Mouse (Mus musculus) thymus, postnatal 14 days (tissue): ENCODE results near the gene Gid4.
"Not testable (repeated sequence)": the region's sequence is repeated elsewhere in the genome, so short reads cannot be mapped to it uniquely, and the experiment has no call there.

Experiments
- DNase-seq: peaks from one replicate; pipeline ENCODE4 v3.0.0; 2021

Gid4 gene

GRCm38 (mm10) chr11:60435133-60435532, 18.2 kb downstream of the Gid4 start:
- no peak for DNase-seq

- no peak for DNase-seq
These were observed 19.7 kb downstream of the Gid4 start for GRCm38 (mm10) chr11:60436618-60437017.

GRCm38 (mm10) chr11:60439621-60440020, 22.7 kb downstream of the Gid4 start:
- DNase-seq, result not testable (repeated sequence)

GRCm38 (mm10) chr11:60440176-60440575, 23.2 kb downstream of the Gid4 start:
- no peak for DNase-seq

- no peak for DNase-seq
These were observed 26.0 kb downstream of the Gid4 start for GRCm38 (mm10) chr11:60442896-60443295.

GRCm38 (mm10) chr11:60444007-60444406, 27.1 kb downstream of the Gid4 start:
- DNase-seq, result no peak

- DNase-seq, result peak; percentile 91
These were observed 37.3 kb downstream of the Gid4 start, which contains the start of gene Drg2 for GRCm38 (mm10) chr11:60454080-60454744. Gene Drg2, plus strand, starts transcription at chr11:60454591.

- DNase-seq, result no peak
These were observed 37.8 kb downstream of the Gid4 start for GRCm38 (mm10) chr11:60454745-60455087.

- no peak for DNase-seq
These were observed 41.0 kb downstream of the Gid4 start for GRCm38 (mm10) chr11:60457973-60458372.

GRCm38 (mm10) chr11:60465943-60466380, 49.0 kb downstream of the Gid4 start:
- DNase-seq, result peak; percentile 50

GRCm38 (mm10) chr11:60469039-60469438, 52.1 kb downstream of the Gid4 start, which contains the start of gene Myo15:
Gene Myo15, plus strand, starts transcription at chr11:60469339.
- DNase-seq, result no peak

- no peak for DNase-seq
These were observed 53.8 kb downstream of the Gid4 start for GRCm38 (mm10) chr11:60470743-60471142.

- no peak for DNase-seq
These were observed 57.6 kb downstream of the Gid4 start for GRCm38 (mm10) chr11:60474534-60474933.

GRCm38 (mm10) chr11:60475668-60476362, 58.9 kb downstream of the Gid4 start:
- DNase-seq, result no peak

- no peak for DNase-seq
These were observed 61.2 kb downstream of the Gid4 start for GRCm38 (mm10) chr11:60478121-60478520.

GRCm38 (mm10) chr11:60486267-60486666, 69.3 kb downstream of the Gid4 start:
- DNase-seq, result no peak

GRCm38 (mm10) chr11:60492726-60493125, 75.8 kb downstream of the Gid4 start:
- DNase-seq, result no peak

- DNase-seq, result no peak
These were observed 78.7 kb downstream of the Gid4 start for GRCm38 (mm10) chr11:60495692-60496091.
